Mouse (Mus musculus) left cerebral cortex, adult 8-10 months (tissue): Measurements from ENCODE around the gene Olfr547. TPM values are rescaled to one million over a fixed set of nuclear protein-coding genes. Genes with fewer than 3 reads are reported as not detected.
"Not testable (repeated sequence)": the region's sequence is repeated elsewhere in the genome, so short reads cannot be mapped to it uniquely, and the experiment has no call there.

ENCODE experiments used
- DNase-seq, 2 experiments: peaks; one replicate each; pipeline ENCODE4 v3.0.0; 2022; ENCODE audit warnings: low spot score in 2 of 2
- total RNA-seq, 4 experiments: library from RNA; stranded (reverse); gene quantifications; 2 replicates each; pipeline ENCODE4 v1.2.4; 2022

Olfr547 gene
- total RNA-seq: not detected

GRCm38 (mm10) chr7:102534449-102534848, at the start of gene Olfr547:
Olfr547 (plus strand) TSS chr7:102534749.
- no peak for DNase-seq

- not testable (repeated sequence) for DNase-seq
Observed at GRCm38 (mm10) chr7:102484766-102485165, 49.8 kb upstream of the Olfr547 start.

DNA sequence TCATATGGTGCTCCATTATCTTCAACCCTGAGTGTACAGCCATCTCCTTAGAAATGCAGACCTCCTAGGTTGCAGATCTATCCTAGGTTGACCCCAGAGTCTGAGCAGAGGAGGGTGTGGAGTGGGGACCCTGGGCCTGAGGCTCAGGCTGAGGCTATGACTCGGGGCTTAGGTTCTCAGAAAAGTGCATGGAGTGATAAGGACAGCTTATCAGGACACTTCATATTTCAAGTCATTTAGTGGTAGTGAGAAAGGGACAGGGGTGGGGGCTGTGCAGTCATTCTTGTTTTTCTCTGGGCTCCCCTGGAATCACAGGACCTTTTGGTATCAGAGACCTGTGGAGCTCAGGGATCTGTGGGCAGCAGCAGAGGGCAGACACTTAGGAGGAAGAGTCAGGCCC, 48.4 kb upstream of the Olfr547 start:
- DNase-seq: no peak

- DNase-seq: no peak
Observed at GRCm38 (mm10) chr7:102488161-102488560, 46.4 kb upstream of the Olfr547 start, which contains the start of gene Olfr544. Olfr544 (minus strand) TSS chr7:102488313.

DNA sequence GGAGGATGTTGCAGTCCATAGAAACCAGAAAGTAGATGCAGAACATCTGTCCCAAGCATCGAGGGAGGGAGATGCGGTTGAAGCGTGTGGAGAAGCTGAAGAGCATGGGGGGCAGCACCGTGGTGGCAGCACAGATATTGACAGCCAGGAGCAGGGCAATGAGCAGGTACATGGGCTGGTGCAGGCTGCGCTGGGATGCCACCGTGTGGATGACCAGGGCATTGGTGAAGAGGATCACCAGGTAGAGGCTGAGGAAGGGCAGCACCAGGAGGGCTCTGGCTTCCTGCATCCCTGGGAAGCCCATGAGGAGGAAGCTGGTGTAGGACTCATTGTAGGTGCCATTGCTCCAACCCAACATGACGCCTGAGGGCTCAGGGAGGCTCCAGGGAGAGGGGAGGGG, 40.1 kb upstream of the Olfr547 start:
- DNase-seq: not testable (repeated sequence)

GRCm38 (mm10) chr7:102499473-102499872, 35.1 kb upstream of the Olfr547 start, which contains the start of gene Olfr545:
Olfr545 (minus strand) TSS chr7:102499573.
- DNase-seq: no peak

DNA sequence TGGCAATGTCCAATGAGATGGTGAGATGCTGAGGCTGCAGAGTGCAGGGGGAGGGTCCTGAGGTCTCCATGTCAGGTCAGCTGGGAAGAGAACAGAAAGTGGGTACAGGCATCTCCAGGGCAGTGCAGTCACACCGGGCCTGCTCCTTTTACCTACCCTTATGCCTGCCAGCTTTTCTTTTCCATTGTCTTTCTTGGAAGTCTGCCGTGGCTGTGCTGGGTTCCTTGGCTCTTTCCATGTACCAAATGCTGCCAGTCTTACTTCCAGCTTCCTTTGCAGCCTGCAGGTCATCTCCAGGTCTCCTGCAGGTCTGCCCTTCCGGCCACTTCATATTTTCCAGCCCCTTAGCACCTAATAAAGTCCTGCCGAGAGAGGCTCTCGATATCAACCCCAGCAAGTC, 32.6 kb upstream of the Olfr547 start:
- DNase-seq: no peak

- peak; percentile 33 to 64 for DNase-seq
Observed at GRCm38 (mm10) chr7:102506848-102507247, 27.7 kb upstream of the Olfr547 start.

GRCm38 (mm10) chr7:102508066-102508465, 26.5 kb upstream of the Olfr547 start:
- DNase-seq: no peak

GRCm38 (mm10) chr7:102508666-102509065, 25.9 kb upstream of the Olfr547 start:
- no peak for DNase-seq

- DNase-seq: no peak
Observed at GRCm38 (mm10) chr7:102509726-102510125, 24.8 kb upstream of the Olfr547 start.

GRCm38 (mm10) chr7:102511927-102512326, 22.6 kb upstream of the Olfr547 start:
- no peak for DNase-seq

DNA sequence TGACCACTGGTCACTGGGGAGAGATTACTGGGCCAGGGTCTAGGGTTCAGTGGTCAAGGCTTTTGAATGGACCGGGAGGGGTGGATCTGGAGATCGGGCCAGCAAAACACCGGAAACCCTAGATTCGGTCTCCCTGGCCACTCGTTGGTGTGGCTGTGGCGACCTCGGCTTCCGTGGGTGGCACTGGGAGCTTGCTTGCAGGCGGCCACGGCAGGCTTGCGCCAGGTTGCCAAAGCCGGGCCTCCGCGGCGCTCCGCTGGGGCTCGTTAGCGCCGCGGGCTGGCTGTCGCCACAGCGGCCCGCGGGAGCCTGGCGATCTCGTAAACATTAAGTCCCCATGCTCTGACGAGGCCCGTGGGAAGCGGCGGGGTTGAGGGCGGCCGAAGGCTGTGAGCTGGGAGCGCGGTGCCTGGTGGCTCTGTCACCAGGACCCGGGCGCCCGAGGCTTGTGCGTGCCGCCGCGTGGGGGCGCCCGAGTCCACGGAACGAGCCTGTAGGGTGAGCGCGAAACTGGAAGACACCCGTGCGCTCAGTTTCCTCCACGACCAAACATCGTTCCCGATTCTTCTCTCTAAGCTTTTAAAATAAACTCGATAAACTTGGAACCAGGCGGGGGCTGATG, 21.6 kb upstream of the Olfr547 start:
- DNase-seq: peak; percentile 59 to 85

GRCm38 (mm10) chr7:102514144-102514543, 20.4 kb upstream of the Olfr547 start:
- DNase-seq: no peak

DNA sequence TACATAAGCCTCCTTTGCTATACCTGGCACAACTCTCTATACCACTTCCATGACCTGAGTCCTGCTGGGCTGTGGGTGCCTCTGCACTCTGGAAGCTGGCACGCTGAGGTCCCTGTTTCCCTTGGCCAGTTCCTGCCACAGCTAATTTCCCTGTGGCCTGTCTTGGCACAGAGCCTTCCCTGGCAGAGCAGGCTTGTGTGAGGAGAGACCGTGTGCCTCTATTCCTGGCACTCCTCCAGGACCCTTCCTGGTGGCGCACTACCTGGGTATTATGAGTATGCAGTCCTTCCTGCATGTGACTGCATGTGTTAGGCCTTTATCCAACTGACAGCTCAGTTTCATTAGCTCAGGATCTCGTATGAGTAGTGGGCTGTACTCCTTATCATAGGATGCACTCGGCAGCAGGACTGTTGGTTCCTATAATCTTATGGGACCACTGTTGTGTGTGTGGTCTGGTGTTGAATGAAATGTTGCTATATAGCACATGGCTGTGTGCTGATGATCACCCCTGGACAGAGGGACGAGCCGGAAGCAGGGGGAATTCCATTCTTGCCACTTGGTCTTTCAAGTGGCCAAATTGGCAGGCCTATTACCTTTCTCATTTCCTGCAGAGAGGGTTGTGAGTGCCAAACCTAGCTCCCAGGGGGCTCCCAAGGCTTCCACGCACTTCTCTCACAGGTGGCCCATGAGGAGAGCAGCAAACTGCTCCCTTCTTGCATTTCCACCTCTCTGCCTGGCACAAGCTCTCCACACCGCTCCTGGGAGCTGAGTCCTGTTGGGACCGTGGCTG, 18.1 kb upstream of the Olfr547 start:
- no peak for DNase-seq

GRCm38 (mm10) chr7:102517051-102517335, 17.6 kb upstream of the Olfr547 start:
- no peak for DNase-seq

DNA sequence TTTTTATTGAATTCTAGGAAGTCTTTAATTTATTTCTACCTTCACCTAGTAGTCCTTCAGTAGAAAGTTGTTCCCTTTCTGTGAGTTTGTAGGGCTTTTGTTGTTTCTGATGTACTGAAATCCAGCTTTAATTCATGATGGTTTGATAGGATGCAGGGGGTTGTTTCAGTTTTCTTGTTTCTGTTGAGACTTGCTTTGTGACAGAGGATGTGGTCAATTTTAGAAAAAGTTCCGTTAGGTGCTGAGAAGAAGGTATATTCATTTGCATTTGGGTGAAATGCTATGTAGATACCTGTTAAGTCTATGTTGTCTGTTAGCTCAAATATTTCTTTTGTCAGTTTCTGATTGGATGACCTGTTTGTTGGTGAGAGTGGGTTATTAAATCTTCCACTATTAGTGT, 5.5 kb upstream of the Olfr547 start:
- no peak for DNase-seq

- DNase-seq: no peak
Observed at GRCm38 (mm10) chr7:102540596-102540995, 6.0 kb downstream of the Olfr547 start, which contains the start of gene Olfr548-ps1. Olfr548-ps1 (plus strand) TSS chr7:102540896.

- no peak for DNase-seq
Observed at GRCm38 (mm10) chr7:102541251-102541650, 6.7 kb downstream of the Olfr547 start.

DNA sequence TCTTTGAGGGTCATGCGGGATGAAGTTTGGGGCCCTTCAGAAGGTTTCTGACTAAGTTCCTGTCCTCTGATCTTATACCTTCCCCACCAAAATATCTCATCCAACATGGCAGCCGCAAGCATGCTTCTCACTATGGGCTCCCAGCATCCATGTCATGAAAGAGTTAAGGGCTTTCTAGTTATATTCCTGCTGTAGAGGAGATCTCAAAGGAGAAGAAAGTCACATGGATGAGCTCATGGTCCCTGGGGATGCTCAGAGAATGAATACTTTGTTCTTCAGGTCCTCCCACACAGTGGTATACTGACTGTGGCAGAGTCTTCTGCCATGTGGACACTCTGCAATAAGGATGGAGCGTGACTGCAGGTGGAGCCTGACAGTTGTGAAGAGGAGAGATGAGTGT, 15.0 kb downstream of the Olfr547 start, which contains the start of gene Olfr549:
Gene Olfr549 (plus strand): TSS at position 301 of the 400 bp plus-strand sequence.
- no peak for DNase-seq

GRCm38 (mm10) chr7:102553279-102553678, 18.7 kb downstream of the Olfr547 start:
- DNase-seq: no peak
